Mouse (Mus musculus): ENCODE measurements at regions not wholly inside any gene's neighbourhood (a gene's known extent, or its start where the extent isn't known, plus 50 kb on each side); places are given as distances from the start of the nearest gene placed in this dataset.
A peak's percentile ranks its signal among the peaks of the same experiment; 100 is the strongest.

- DNase-seq (ENCODE audit: low spot score in 2 of 2): peak in 1 of 2 experiments; percentile 55
Observed at GRCm38 (mm10) chr9:30590661-30591179, 163.8 kb downstream of the Snx19 start.

GRCm38 (mm10) chr9:30581271-30581821 lies 154.4 kb downstream of the Snx19 start:
- DNase-seq (ENCODE audit: low spot score in 2 of 2): no peak

DNA sequence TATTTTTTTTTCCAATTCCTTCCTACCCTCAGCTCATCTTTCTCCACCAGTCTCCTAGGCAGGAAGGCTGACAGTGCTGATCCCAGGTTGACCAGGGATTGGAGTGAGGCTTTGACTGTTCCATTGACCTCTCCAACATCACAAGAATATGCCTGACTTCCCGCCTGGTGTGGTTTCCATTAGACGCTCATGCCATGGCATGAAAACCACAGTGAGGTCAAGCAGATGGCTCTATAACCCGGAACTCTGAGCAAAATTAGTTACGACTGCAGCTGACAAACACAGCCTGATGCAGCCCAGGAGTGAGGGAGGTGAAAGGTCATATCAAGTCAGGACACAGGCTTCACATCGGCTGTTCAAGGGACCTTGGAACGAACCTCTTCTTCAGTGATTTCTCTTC lies 153.6 kb downstream of the Snx19 start:
- no peak for DNase-seq (ENCODE audit: low spot score in 2 of 2)

- DNase-seq (ENCODE audit: low spot score in 2 of 2): no peak
Observed at GRCm38 (mm10) chr9:30578213-30578612, 151.3 kb downstream of the Snx19 start.

GRCm38 (mm10) chr9:30577243-30577642 lies 150.3 kb downstream of the Snx19 start:
- no peak for DNase-seq (ENCODE audit: low spot score in 2 of 2)

GRCm38 (mm10) chr9:30575531-30575930 lies 148.6 kb downstream of the Snx19 start:
- no peak for DNase-seq (ENCODE audit: low spot score in 2 of 2)

DNA sequence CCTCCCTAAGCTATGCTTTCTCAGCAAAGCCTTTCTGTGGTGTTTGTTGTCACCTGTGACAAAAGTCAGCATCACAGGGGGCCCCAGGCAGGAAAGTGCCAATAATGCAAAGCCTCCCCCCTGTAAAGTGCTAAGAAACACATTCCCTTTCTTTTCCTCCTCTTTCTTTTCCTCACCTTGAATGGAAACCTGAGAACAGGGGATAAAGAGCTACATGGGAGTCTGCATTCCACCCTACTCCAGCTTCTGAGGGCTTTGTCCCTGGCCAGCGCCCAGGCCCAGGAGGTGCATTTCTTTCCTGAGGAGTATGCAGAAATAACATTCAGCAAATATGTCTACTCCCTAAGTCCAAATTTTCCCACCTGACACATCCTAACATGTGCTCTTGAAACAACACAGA lies 146.4 kb downstream of the Snx19 start:
- DNase-seq (ENCODE audit: low spot score in 2 of 2): no peak

DNA sequence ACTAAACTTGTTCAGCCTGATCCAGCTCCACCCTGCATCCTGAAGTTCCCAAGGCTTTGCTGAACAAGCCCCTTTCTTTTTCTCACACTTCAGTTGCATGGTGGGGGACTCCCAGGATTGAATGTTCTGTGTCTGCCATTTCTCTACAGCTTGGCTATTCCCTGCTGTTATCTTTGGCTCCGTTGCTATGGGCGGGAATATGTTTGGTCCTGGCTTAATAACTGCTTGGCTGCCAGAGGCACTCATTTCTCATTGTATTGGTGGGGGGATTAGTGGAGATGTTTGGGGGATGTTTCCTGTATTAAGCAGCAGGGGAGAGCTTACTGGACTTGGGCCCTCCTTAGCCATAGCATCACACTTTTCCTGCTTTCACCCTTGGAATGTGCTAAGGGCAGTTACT lies 144.1 kb downstream of the Snx19 start:
- DNase-seq (ENCODE audit: low spot score in 2 of 2): no peak

DNA sequence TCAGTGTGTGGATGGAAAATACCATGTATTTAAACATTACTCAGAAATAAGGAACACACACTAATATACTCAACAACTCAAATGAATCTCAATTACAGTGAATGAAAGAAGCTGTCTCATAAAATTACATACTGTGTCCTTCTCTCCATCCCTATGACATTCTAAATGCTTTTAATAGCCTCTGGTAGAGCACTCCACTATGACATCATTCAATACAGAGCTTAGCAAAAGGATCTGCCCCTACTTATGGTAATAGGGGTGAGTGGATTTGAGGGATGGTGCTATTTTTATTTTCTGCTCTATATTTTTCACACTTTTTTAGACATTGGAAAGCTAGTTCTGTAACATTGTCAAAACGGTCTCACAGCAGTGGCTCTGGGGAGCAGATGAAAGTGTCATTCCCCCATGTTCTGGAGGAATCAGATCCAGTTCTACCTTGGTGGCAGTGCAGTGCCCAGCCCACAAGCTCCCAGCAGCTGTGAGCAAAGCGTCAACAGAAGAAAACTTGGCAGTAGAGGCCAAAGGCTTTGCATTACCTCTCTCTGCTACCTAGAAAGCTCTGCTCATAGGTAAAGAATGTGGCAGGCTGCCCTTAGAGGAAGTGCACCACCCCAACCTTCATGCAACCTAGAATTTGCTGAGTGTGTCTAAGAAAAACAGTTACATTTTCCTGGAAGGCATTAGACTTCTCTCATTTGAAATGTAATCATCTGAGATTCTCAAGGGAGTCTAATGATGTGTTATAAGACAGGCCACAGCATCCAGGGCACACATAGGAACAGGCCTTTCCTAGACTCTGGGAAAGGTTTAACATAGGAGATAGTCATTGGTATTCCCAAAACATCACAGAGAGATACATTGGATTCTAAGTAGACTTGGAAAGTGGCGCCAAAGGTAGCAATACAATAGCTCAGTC lies 138.1 kb downstream of the Snx19 start:
- DNase-seq (ENCODE audit: low spot score in 2 of 2): no peak

DNA sequence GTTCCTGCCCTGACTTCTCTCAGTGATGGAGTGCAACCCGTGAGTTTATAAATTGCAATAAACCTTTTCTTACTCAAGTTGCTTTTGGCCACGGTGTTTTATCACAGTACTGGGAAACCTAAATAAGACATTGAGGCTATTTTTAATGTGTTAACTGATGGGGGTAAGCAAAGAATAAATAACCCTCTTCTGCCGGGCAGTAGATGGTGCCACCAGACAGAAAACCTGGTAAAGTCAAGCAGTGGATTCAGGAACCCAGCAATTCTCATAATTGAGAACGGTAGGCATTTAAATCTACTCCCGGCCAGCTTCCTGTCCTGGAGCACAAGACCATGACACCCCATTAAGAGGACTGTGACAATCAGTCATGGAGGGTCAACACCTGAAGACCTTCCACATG lies 136.5 kb downstream of the Snx19 start:
- no peak for DNase-seq (ENCODE audit: low spot score in 2 of 2)

GRCm38 (mm10) chr9:30554908-30555307 lies 128.0 kb downstream of the Snx19 start:
- DNase-seq (ENCODE audit: low spot score in 2 of 2): no peak

GRCm38 (mm10) chr9:30552721-30553120 lies 125.8 kb downstream of the Snx19 start:
- DNase-seq (ENCODE audit: low spot score in 2 of 2): no peak

- DNase-seq (ENCODE audit: low spot score in 2 of 2): no peak
Observed at GRCm38 (mm10) chr9:30549892-30550515, 123.1 kb downstream of the Snx19 start.

DNA sequence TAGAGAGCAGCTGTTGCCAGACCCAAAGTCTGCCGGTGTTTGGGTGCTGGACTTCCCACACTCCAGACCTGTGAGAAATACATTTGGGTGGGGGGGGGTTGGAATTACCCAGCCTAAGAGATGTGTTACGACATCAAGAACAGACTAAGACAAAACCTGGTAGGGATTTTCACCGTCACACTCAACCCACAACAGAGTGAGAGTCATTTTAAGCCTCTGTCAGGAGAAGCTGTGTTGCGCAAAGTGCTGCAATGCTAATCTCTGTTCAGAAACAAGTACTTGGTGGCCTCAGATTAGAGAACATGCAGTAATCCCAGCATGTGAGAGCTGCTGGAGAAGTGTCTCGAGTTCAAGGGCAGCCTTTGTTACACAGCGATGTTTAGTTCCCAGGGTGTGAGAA lies 113.0 kb downstream of the Snx19 start:
- no peak for DNase-seq (ENCODE audit: low spot score in 2 of 2)

DNA sequence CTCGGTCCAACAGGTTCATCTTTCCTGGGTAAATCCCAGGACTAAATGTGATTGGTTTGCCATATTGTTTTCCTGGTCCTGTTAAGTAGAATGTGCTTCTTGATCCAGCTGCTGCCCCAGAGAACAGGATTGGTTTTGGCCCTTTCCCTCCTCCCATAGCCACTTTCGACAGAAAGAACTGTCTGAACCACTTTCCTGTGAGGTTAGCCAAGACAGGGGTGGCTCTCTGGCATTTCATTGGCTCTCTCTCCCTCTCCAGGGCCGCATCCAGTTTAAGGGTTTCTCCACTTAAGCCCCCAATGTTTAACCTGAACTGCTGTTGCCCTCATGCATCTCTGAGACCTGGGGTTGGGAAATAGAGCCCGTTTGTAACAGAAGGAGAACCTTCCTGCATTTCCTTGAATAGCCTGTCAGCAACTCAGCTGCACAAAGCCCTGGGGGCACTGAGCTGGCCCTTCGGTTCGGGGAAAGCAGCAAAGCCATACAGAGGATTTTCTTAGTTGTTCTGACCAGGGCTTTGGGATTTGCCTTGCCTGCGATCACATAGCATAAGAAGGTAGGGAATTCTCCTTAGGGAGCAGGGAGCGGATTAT lies 109.7 kb downstream of the Snx19 start:
- DNase-seq (ENCODE audit: low spot score in 2 of 2): no peak

- DNase-seq (ENCODE audit: low spot score in 2 of 2): no peak
Observed at GRCm38 (mm10) chr9:30534961-30535360, 108.1 kb downstream of the Snx19 start.

- peak in 1 of 2 experiments; percentile 34 for DNase-seq (ENCODE audit: low spot score in 2 of 2)
Observed at GRCm38 (mm10) chr9:30533780-30534343, 107.0 kb downstream of the Snx19 start.

DNA sequence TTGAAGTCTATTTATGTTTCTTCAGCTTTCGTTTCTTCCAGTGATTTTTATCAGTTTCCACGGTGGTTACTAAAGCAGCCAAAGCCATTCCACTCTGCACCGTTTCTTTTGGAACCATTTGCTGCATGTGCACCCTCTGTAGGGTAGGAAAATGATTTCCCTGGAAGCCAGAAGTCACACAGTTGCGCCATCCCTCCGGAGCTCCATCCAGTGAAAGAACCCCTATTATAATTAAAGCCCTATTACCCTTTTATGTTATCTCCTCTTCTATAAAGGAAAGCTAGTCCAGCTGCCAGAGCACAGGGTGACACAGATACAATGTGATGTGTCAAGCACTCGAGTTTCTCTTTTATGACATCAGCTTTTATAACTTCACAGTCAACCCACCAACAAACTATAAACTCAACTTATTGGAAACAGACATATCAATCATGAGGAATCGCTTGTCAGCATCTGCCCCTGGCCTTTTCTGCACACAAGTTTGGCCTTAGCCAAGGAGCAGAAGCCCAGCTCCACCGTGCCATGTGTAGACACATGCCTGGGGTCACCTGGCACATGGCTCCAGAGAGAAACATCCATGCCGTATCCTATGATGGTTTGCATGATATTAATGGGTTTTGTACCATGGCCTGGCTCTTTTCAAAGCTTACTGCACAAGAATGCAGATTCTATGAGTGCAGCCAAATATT lies 106.3 kb downstream of the Snx19 start:
- no peak for DNase-seq (ENCODE audit: low spot score in 2 of 2)

DNA sequence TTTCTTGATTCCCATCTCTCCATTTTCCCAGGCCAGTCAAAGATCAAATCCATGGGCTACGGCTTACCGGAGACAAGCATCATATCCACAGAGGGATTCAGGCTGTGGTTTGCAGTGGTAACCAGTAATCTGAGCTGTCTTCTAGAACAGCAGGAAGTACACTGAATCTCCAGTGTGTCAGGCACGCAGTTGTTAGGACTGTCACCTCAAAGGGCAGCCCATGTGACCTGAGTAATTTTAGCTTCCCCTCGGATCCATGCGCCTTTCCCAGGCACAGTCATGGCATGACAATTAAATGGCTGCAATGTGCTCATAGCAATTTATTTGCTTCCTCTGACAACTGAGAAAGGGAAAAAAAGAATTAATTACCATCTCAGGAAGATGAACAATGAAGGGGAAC lies 98.2 kb downstream of the Snx19 start:
- DNase-seq (ENCODE audit: low spot score in 2 of 2): no peak

GRCm38 (mm10) chr9:30524401-30525066 lies 97.6 kb downstream of the Snx19 start:
- no peak for DNase-seq (ENCODE audit: low spot score in 2 of 2)

Measured in left cerebral cortex, adult 8-10 months (tissue).